Comparison of ENCODE assay signal across 14 mouse cellular contexts in genomic region chr11:5855481-5855880, GRCm38 (mm10). TPM values are rescaled to one million over a fixed set of nuclear protein-coding genes. Genes with fewer than 3 reads are reported as not detected.
DNase-seq lines count a peak whose midpoint lies in the region; ATAC-seq and TF ChIP-seq lines count a peak whose summit lies in the region.
"Had no signal": no experiment of that assay in that cellular context is flagged by ENCODE, and none has a peak within 500 bp of the region (broad histone marks: within the 10 kb centered on the region; RNA-seq: fewer than 3 reads in every experiment).

No protein-coding gene starts in this region.

- H3K27ac ChIP-seq in heart, embryonic 10.5 days, result 0 out of 2 replicates have a peak overlapping the region, but pooled peaks have one; percentile 33
- peak overlapping the region; percentile 55 for H3K27ac ChIP-seq in left cerebral cortex, adult 2 months
- peak overlapping the region; percentile 81 for H3K27ac ChIP-seq in embryonic facial prominence, embryonic 13.5 days
- H3K27ac ChIP-seq in stomach, postnatal 0 days (replicated peaks), result 0 out of 2 replicates have a peak overlapping the region, but pooled peaks have one; percentile 18
- H3K27ac ChIP-seq: liver, embryonic 12.5 days; midbrain, embryonic 10.5 days had no signal

- no peaks in the 10 kb centered on the region for H3K9me3 ChIP-seq in heart, embryonic 10.5 days
- H3K9me3 ChIP-seq in embryonic facial prominence, embryonic 13.5 days, result 0 out of 2 replicates have a peak, but pooled peaks cover 2% of the 10 kb centered on the region
- no peaks in the 10 kb centered on the region for H3K9me3 ChIP-seq in stomach, postnatal 0 days (ENCODE audit: control insufficient read depth, low read length)
- H3K9me3 ChIP-seq: midbrain, embryonic 10.5 days had no signal

- no peaks in the 10 kb centered on the region for H3K36me3 ChIP-seq in heart, embryonic 10.5 days
- H3K36me3 ChIP-seq in embryonic facial prominence, embryonic 13.5 days, result no peaks in the 10 kb centered on the region
- H3K36me3 ChIP-seq in stomach, postnatal 0 days (ENCODE audit: control insufficient read depth, insufficient read depth, low read length), result no peaks in the 10 kb centered on the region
- H3K36me3 ChIP-seq: liver, embryonic 12.5 days; midbrain, embryonic 10.5 days had no signal

- H3K27me3 ChIP-seq in heart, embryonic 10.5 days (ENCODE audit: insufficient read depth, poor library complexity, severe bottlenecking), result peaks cover 12% of the 10 kb centered on the region; the same call in 1 of the 2 replicates
- H3K27me3 ChIP-seq in embryonic facial prominence, embryonic 13.5 days, result peaks cover 10% of the 10 kb centered on the region
- no peaks in the 10 kb centered on the region for H3K27me3 ChIP-seq in stomach, postnatal 0 days (ENCODE audit: control insufficient read depth, insufficient read depth, low read length)

- H3K4me2 ChIP-seq in embryonic facial prominence, embryonic 13.5 days, result no peak overlapping the region
- no peak overlapping the region for H3K4me2 ChIP-seq in stomach, postnatal 0 days (replicated peaks; ENCODE audit: low read depth)
- H3K4me2 ChIP-seq: liver, embryonic 12.5 days had no signal

- peaks cover 31% of the 10 kb centered on the region for H3K4me1 ChIP-seq in heart, embryonic 10.5 days
- peaks cover 24% of the 10 kb centered on the region for H3K4me1 ChIP-seq in embryonic facial prominence, embryonic 13.5 days
- H3K4me1 ChIP-seq in stomach, postnatal 0 days (replicated peaks; ENCODE audit: control insufficient read depth, insufficient read depth), result no peaks in the 10 kb centered on the region

- TF ChIP-seq CTCF in left cerebral cortex, adult 2 months (IDR thresholded peaks at IDR 0.05), result no peak
- no peak for TF ChIP-seq CTCF in stomach, postnatal 0 days (IDR thresholded peaks at IDR 0.05; ENCODE audit: low read depth)

- H3K9ac ChIP-seq in embryonic facial prominence, embryonic 13.5 days, result 0 out of 2 replicates have a peak overlapping the region, but pooled peaks have one; percentile 11
- H3K9ac ChIP-seq in stomach, postnatal 0 days (ENCODE audit: low read length), result no peak overlapping the region
- H3K9ac ChIP-seq: liver, embryonic 12.5 days had no signal

- DNase-seq in heart, embryonic 10.5 days (ENCODE audit: low spot score), result no peak
- DNase-seq in heart, postnatal 4 days, result no peak
- no peak for DNase-seq in left cerebral cortex, adult 2 months (ENCODE audit: extremely low spot score in 1 of 2, low spot score in 2 of 2)
- DNase-seq in left cerebral cortex, adult 11 months (ENCODE audit: low spot score), result no peak
- no peak for DNase-seq in stomach, postnatal 0 days (ENCODE audit: low spot score)
- no peak for DNase-seq in spleen, postnatal 10 days (ENCODE audit: low spot score in 2 of 2)
- DNase-seq: B cell, adult 2 months; cerebellum, postnatal 36 days had no signal

- TF ChIP-seq EP300 in stomach, postnatal 0 days (optimal IDR thresholded peaks at IDR 0.05), result no peak

- no peak overlapping the region for H3K4me3 ChIP-seq in heart, embryonic 10.5 days
- H3K4me3 ChIP-seq in left cerebral cortex, adult 2 months, result no peak overlapping the region
- H3K4me3 ChIP-seq in embryonic facial prominence, embryonic 13.5 days, result no peak overlapping the region
- no peak overlapping the region for H3K4me3 ChIP-seq in stomach, postnatal 0 days (ENCODE audit: low read depth, low read length)
- H3K4me3 ChIP-seq: erythroblast, embryonic 14.5 days; liver, embryonic 12.5 days; midbrain, embryonic 10.5 days had no signal

- ATAC-seq in embryonic facial prominence, embryonic 13.5 days (ENCODE audit: insufficient number of reproducible peaks, insufficient read depth, low FRiP score, low TSS enrichment, low read depth), result no peak
- no peak for ATAC-seq in stomach, postnatal 0 days (ENCODE audit: low FRiP score, low TSS enrichment)
- ATAC-seq in granulocyte monocyte progenitor cell, adult 5-6 weeks (replicated peaks; ENCODE audit: poor library complexity, severe bottlenecking), result no peak
- ATAC-seq: liver, embryonic 12.5 days had no signal

- intact Hi-C loops in left cerebral cortex, adult 2 months (cut with DNase I), result no loop called here

RNA-seq across cellular contexts. Expression of gene Aebp1, which starts 6.3 kb away (rescaled TPM):
- 22.4 and 25.7 TPM in 2 replicates for polyA plus RNA-seq in heart, embryonic 10.5 days (2016; fragmentation: Nextera tagmentation; extraction: Ambion mirVana)
- total RNA-seq in heart, postnatal 4 days (2021), result 10 to 100 TPM; 38.7 to 39.6 TPM
- 10 to 100 TPM; 16.5 to 22.8 TPM for total RNA-seq in left cerebral cortex, adult 2 months (2021)
- polyA plus RNA-seq in embryonic facial prominence, embryonic 13.5 days (2015; fragmentation: Nextera tagmentation; extraction: Ambion mirVana), result 32.9 and 38.7 TPM in 2 replicates
- 19.6 and 21.9 TPM in 2 replicates for polyA plus RNA-seq in stomach, postnatal 0 days (2015; fragmentation: Nextera tagmentation; extraction: Ambion mirVana)
- not detected in 2 replicates for total RNA-seq in granulocyte monocyte progenitor cell, adult 5-6 weeks (2014; fragmentation: Nextera tagmentation)
- total RNA-seq in granulocyte monocyte progenitor cell, adult 5-6 weeks (2017), result not detected in 2 replicates

RNA-seq across cellular contexts. Expression of gene Polm, which starts 17.7 kb away (rescaled TPM):
- polyA plus RNA-seq in heart, embryonic 10.5 days (2016; fragmentation: Nextera tagmentation; extraction: Ambion mirVana), result 8.9 and 11.1 TPM in 2 replicates
- total RNA-seq in heart, postnatal 4 days (2021), result 1 to 10 TPM; 5.6 to 6.5 TPM
- total RNA-seq in left cerebral cortex, adult 2 months (2021), result 10 to 100 TPM in 1 of 2 experiments, 1 to 10 TPM in 1; 8.6 to 10.5 TPM
- polyA plus RNA-seq in embryonic facial prominence, embryonic 13.5 days (2015; fragmentation: Nextera tagmentation; extraction: Ambion mirVana), result 11.4 and 13.6 TPM in 2 replicates
- 5.7 and 6.3 TPM in 2 replicates for polyA plus RNA-seq in stomach, postnatal 0 days (2015; fragmentation: Nextera tagmentation; extraction: Ambion mirVana)
- total RNA-seq in granulocyte monocyte progenitor cell, adult 5-6 weeks (2014; fragmentation: Nextera tagmentation), result 0.73 and 2.3 TPM in 2 replicates
- total RNA-seq in granulocyte monocyte progenitor cell, adult 5-6 weeks (2017), result 0.26 TPM in 1 of 2 replicates, not detected in the other

RNA-seq across cellular contexts. Expression of gene Pold2, which starts 22.6 kb away (rescaled TPM):
- 140 and 162 TPM in 2 replicates for polyA plus RNA-seq in heart, embryonic 10.5 days (2016; fragmentation: Nextera tagmentation; extraction: Ambion mirVana)
- total RNA-seq in heart, postnatal 4 days (2021), result 10 to 100 TPM; 68.5 to 70.2 TPM
- total RNA-seq in left cerebral cortex, adult 2 months (2021), result 10 to 100 TPM; 18.7 to 20.7 TPM
- polyA plus RNA-seq in embryonic facial prominence, embryonic 13.5 days (2015; fragmentation: Nextera tagmentation; extraction: Ambion mirVana), result 110 and 138 TPM in 2 replicates
- polyA plus RNA-seq in stomach, postnatal 0 days (2015; fragmentation: Nextera tagmentation; extraction: Ambion mirVana), result 49.3 and 51.1 TPM in 2 replicates
- total RNA-seq in granulocyte monocyte progenitor cell, adult 5-6 weeks (2014; fragmentation: Nextera tagmentation), result 84.1 and 88.5 TPM in 2 replicates
- 55.8 and 95.4 TPM in 2 replicates for total RNA-seq in granulocyte monocyte progenitor cell, adult 5-6 weeks (2017)

RNA-seq across cellular contexts. Expression of gene Myl7, which starts 43.1 kb away (rescaled TPM):
- 6,952 and 8,117 TPM in 2 replicates for polyA plus RNA-seq in heart, embryonic 10.5 days (2016; fragmentation: Nextera tagmentation; extraction: Ambion mirVana)
- 1,000 to 10,000 TPM; 1,420 to 1,616 TPM for total RNA-seq in heart, postnatal 4 days (2021)
- not detected for total RNA-seq in left cerebral cortex, adult 2 months (2021)
- polyA plus RNA-seq in embryonic facial prominence, embryonic 13.5 days (2015; fragmentation: Nextera tagmentation; extraction: Ambion mirVana), result 1.3 and 10.3 TPM in 2 replicates
- 147 and 150 TPM in 2 replicates for polyA plus RNA-seq in stomach, postnatal 0 days (2015; fragmentation: Nextera tagmentation; extraction: Ambion mirVana)
- total RNA-seq in granulocyte monocyte progenitor cell, adult 5-6 weeks (2014; fragmentation: Nextera tagmentation), result not detected in 2 replicates
- not detected in 2 replicates for total RNA-seq in granulocyte monocyte progenitor cell, adult 5-6 weeks (2017)
- total RNA-seq: layer of hippocampus, postnatal 36 days had no signal

RNA-seq across cellular contexts. Expression of gene Pgam2, which starts 51.9 kb away (rescaled TPM):
- 479 and 714 TPM in 2 replicates for polyA plus RNA-seq in heart, embryonic 10.5 days (2016; fragmentation: Nextera tagmentation; extraction: Ambion mirVana)
- total RNA-seq in heart, postnatal 4 days (2021), result 100 to 1,000 TPM; 715 to 738 TPM
- 1 to 10 TPM; 5.4 to 9.5 TPM for total RNA-seq in left cerebral cortex, adult 2 months (2021)
- polyA plus RNA-seq in embryonic facial prominence, embryonic 13.5 days (2015; fragmentation: Nextera tagmentation; extraction: Ambion mirVana), result 10.1 and 12.1 TPM in 2 replicates
- 2.8 and 3.9 TPM in 2 replicates for polyA plus RNA-seq in stomach, postnatal 0 days (2015; fragmentation: Nextera tagmentation; extraction: Ambion mirVana)
- not detected in 2 replicates for total RNA-seq in granulocyte monocyte progenitor cell, adult 5-6 weeks (2014; fragmentation: Nextera tagmentation)
- not detected in 2 replicates for total RNA-seq in granulocyte monocyte progenitor cell, adult 5-6 weeks (2017)
- polyA plus RNA-seq: erythroblast, embryonic 14.5 days had no signal

Comparison
In these comparisons a context has a peak if more than half of its experiments do, and no peak if none do; other contexts are left out.
1. H3K27ac ChIP-seq: peak in every context shown above with its lines; median percentile 81 in embryonic facial prominence, embryonic 13.5 days; 55 in left cerebral cortex, adult 2 months; 33 in heart, embryonic 10.5 days; 18 in stomach, postnatal 0 days.
2. RNA of gene Aebp1, which starts 6.3 kb away (total RNA-seq): 38.7 to 39.6 TPM in heart, postnatal 4 days and 16.5 to 22.8 TPM in left cerebral cortex, adult 2 months; not detected in granulocyte monocyte progenitor cell, adult 5-6 weeks; every median in the first group is over 10 times any median in the second.